Mouse (Mus musculus): ENCODE results near the gene Rnf157. TPM values are rescaled to one million over a fixed set of nuclear protein-coding genes. Genes with fewer than 3 reads are reported as not detected.

Rnf157 gene
- polyA plus RNA-seq, 1 experiment from 2014 or later, result 8.6 TPM

GRCm38 (mm10) chr11:116287351-116287750 is 125.5 kb downstream of the Rnf157 start:
- no peaks in the 10 kb centered on the region for H3K9me3 ChIP-seq (replicated peaks; ENCODE audit: control insufficient read depth, low read length)
- ATAC-seq (replicated peaks; ENCODE audit: insufficient number of reproducible peaks, low FRiP score, low TSS enrichment), result no peak
- H3K4me1 ChIP-seq (ENCODE audit: control insufficient read depth, insufficient read depth, low read length), result peaks cover 9% of the 10 kb centered on the region; the same call in 1 of the 2 replicates
- no peak overlapping the region for H3K27ac ChIP-seq (ENCODE audit: low read depth, low read length)
- H3K36me3 ChIP-seq (ENCODE audit: control insufficient read depth, insufficient read depth, low read length), result peaks cover 17% of the 10 kb centered on the region
- no peak overlapping the region for H3K4me3 ChIP-seq (ENCODE audit: low read depth, low read length)
- no peak overlapping the region for H3K4me2 ChIP-seq
- H3K9ac ChIP-seq (ENCODE audit: low read depth, low read length), result no peak overlapping the region
- H3K27me3 ChIP-seq (ENCODE audit: control insufficient read depth, insufficient read depth, low read length), result peaks cover 40% of the 10 kb centered on the region
- WGBS (ENCODE audit: insufficient replicate concordance), result 65% methylated on average over 5 of the region's 5 CpGs

Other genes with a start within 250 kb of the Rnf157 start
- 20.3 and 20.6 TPM in 2 replicates for gene Fbf1, start 244.9 kb downstream of the Rnf157 start, polyA plus RNA-seq (2014; fragmentation: Nextera tagmentation; extraction: Ambion mirVana)
- gene Ten1, start 214.2 kb downstream of the Rnf157 start, polyA plus RNA-seq (2014; fragmentation: Nextera tagmentation; extraction: Ambion mirVana), result 74.0 and 76.4 TPM in 2 replicates
- gene Acox1, start 214.0 kb downstream of the Rnf157 start, polyA plus RNA-seq (2014; fragmentation: Nextera tagmentation; extraction: Ambion mirVana), result 29.3 and 32.3 TPM in 2 replicates
- 0.26 and 0.31 TPM in 2 replicates for gene Evpl, start 175.0 kb downstream of the Rnf157 start, polyA plus RNA-seq (2014; fragmentation: Nextera tagmentation; extraction: Ambion mirVana)
- gene Srp68, start 138.8 kb downstream of the Rnf157 start, polyA plus RNA-seq (2014; fragmentation: Nextera tagmentation; extraction: Ambion mirVana), result 61.5 and 61.9 TPM in 2 replicates
- 0.16 TPM in 1 of 2 replicates, not detected in the other for gene Galr2, start 132.1 kb downstream of the Rnf157 start, polyA plus RNA-seq (2014; fragmentation: Nextera tagmentation; extraction: Ambion mirVana)
- gene Exoc7, start 105.8 kb downstream of the Rnf157 start, polyA plus RNA-seq (2014; fragmentation: Nextera tagmentation; extraction: Ambion mirVana), result 42.5 and 46.6 TPM in 2 replicates
- 0.07 TPM in 1 of 2 replicates, not detected in the other for gene Foxj1, start 77.6 kb downstream of the Rnf157 start, polyA plus RNA-seq (2014; fragmentation: Nextera tagmentation; extraction: Ambion mirVana)
- 60.6 and 68.3 TPM in 2 replicates for gene Ubald2, start 21.1 kb upstream of the Rnf157 start, polyA plus RNA-seq (2014; fragmentation: Nextera tagmentation; extraction: Ambion mirVana)
- gene Qrich2, start 53.2 kb upstream of the Rnf157 start, polyA plus RNA-seq (2014; fragmentation: Nextera tagmentation; extraction: Ambion mirVana), result 0.31 TPM in 1 of 2 replicates, not detected in the other
- 96.5 and 101 TPM in 2 replicates for gene Prpsap1, start 81.2 kb upstream of the Rnf157 start, polyA plus RNA-seq (2014; fragmentation: Nextera tagmentation; extraction: Ambion mirVana)
- 2.1 and 3.0 TPM in 2 replicates for gene Sphk1, start 117.9 kb upstream of the Rnf157 start, polyA plus RNA-seq (2014; fragmentation: Nextera tagmentation; extraction: Ambion mirVana)
- 14.7 and 17.1 TPM in 2 replicates for gene Ube2o, start 168.4 kb upstream of the Rnf157 start, polyA plus RNA-seq (2014; fragmentation: Nextera tagmentation; extraction: Ambion mirVana)
- not detected in 2 replicates for gene Aanat, start 173.4 kb upstream of the Rnf157 start, polyA plus RNA-seq (2014; fragmentation: Nextera tagmentation; extraction: Ambion mirVana)
- 5.0 and 6.0 TPM in 2 replicates for gene Rhbdf2, start 214.0 kb upstream of the Rnf157 start, polyA plus RNA-seq (2014; fragmentation: Nextera tagmentation; extraction: Ambion mirVana)
- 0.35 and 0.92 TPM in 2 replicates for gene Prcd, start 240.5 kb upstream of the Rnf157 start, polyA plus RNA-seq (2014; fragmentation: Nextera tagmentation; extraction: Ambion mirVana)
- 1.1 and 1.2 TPM in 2 replicates for gene Cygb, start 241.3 kb upstream of the Rnf157 start, polyA plus RNA-seq (2014; fragmentation: Nextera tagmentation; extraction: Ambion mirVana)